Mouse (Mus musculus) left cerebral cortex, adult 8-10 months (tissue): Measurements from ENCODE around the gene Txn2. TPM values are rescaled to one million over a fixed set of nuclear protein-coding genes. Genes with fewer than 3 reads are reported as not detected.

Source experiments
- DNase-seq, 2 experiments: peaks; one replicate each; pipeline ENCODE4 v3.0.0; 2022; ENCODE audit warnings: low spot score in 2 of 2
- total RNA-seq, 4 experiments: library from RNA; stranded (reverse); gene quantifications; 2 replicates each; pipeline ENCODE4 v1.2.4; 2022

Gene Txn2
- 100 to 1,000 TPM; 126 to 139 (median 131) TPM for total RNA-seq

DNA sequence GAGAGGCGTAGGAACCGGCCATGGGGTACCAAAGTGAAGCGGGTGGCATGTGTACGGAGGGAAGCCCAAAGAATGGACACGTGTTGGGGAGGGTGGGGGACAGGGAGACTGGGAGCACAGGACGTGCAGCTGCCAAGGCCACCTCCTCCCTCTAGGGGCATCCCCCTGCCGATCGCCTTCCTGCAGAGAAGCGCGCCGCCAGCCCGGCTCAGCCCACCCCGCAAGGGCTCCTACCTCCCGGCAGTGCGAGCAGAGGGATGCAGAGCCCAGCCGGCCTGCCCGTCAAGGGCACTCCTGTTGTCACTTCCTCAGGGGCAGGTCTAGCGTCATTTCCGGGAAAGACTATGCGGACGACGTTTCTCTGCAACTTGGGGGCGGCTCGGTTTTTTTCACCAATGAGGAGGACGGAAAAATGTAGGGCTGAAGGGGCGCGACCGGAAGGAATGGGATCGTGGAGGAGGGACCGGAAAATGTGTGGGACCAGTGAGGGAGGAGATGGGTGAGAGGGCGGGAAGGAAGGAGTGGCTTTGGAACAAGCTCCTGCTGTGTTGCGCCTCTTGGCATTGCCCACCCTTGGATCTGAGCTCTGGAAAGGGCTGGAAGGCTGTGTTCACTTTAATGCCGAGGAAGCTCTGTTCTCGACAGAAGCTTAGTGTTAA, at the start of gene Txn2:
TSS of gene Txn2 (minus strand) at position 334 of the 659 bp plus-strand sequence.
- DNase-seq, result peak; percentile 90 to 98

DNA sequence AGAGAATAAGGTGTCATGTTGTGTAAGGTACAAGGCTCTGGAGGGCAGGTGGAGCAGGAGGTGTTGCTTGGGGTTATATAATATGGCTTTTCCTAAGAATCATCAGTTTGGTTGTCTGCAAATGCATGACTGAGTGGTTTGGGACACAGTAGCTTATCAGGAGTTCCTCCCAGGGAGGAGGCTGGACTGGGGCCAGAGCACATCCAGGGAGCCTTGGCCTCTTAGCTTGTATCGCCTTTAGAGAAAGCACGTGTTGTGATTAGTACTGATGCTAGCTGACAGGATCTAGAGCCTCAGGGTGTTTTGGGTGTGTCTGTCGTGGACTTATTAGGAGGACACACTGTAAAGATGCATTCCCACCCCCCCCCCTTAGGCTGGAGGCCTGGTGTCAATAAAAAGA, 48.9 kb upstream of the Txn2 start:
- no peak for DNase-seq

DNA sequence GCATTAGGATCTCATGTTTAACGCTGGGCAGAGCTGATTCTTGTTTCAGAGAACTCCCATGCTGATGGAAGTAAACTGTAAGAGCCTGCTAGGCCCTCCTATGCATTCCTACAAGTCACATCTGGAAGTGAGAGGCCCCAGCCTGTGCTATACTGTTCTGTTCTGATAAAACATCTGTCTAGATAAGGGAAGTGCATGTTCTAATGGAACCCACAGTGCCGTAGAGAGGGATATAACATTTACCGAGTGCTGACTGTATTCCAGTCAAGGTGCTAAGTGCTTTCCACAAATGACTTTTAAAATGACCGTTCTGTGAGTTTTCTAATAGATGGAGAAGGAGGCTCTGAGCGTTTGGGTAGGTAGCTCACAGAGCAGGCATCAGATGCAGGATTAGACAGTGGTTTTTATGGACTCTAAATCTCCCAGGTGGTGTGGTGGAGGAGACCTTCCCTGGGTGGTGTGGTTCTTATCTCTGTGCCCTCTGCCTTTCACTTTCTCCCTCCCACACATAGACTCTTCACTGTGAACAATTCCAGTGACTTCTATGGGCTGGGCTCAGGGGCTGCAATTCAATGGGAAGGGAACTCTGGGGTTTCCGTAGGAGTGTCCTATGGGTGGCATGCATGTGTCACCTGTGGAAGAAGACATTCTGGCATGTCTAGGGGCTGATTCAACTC, 45.5 kb upstream of the Txn2 start:
- DNase-seq, result no peak

DNA sequence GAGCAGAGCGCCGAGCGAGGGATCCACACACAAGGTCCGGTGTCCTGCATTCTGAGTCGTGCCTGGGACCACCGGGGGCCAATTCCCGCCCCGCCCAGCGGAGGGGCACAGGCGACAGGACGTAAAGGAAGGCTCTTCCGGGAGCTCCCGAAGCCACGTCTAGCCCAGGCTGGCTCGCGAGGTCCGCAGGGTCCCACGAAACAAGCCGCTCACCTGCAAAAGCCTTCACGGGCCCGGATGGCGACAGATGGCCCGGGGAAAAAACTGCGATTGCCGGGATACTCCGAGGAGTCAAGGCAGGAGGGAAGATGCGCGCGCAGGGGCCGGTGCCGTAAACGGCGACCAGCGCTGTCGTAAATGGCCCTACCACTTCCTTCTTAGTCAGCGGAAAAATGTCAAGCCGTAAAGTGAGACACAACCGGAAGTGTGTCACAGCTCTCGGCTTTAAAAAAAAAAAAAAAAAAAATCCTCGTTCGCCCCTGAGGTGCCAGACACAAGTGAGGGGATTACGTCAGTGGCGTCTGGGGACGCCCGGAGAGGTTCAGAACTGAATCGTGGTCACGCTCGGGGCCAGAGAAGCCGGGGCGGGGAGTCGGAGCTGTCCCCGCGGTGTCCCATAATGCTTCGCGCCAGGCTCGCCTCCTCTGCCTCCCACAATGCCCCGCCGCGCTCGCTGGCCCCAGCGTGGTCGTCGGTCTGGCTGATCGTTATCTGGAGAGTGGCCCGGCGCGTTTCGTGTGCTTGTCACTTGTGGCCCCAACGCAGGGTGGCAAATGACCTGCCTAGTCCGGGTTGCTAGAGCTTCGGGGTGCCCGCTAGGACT, 41.9 kb upstream of the Txn2 start, which contains the start of gene Eif3d:
TSS of gene Eif3d (minus strand) at position 344 of the 823 bp plus-strand sequence.
- DNase-seq, result peak; percentile 97 to 100

DNA sequence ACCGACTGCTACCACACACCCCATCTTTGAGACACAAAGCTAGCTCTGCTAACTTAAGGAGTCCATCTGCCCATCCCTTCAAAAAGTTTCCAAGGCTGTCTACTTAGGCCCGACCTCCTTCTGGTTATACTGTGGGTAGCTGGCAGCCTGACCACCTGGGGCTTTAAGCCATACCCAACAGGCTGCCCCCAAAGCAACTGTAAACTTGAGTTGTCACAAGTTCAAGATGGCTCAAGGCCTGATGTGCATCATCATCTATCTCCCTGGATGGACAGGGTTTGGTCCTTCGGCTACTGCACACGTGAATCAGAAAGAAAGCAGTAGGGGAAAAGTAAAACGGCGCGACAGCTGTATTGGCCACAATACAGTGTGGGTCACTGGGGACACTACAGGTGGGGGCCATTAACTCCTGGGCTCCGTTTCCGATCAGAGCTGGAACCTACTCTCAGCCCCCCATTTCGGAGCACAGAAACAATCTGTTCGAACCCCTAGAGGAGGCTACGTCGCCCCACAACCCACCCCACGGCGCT, 41.2 kb upstream of the Txn2 start:
- no peak for DNase-seq

DNA sequence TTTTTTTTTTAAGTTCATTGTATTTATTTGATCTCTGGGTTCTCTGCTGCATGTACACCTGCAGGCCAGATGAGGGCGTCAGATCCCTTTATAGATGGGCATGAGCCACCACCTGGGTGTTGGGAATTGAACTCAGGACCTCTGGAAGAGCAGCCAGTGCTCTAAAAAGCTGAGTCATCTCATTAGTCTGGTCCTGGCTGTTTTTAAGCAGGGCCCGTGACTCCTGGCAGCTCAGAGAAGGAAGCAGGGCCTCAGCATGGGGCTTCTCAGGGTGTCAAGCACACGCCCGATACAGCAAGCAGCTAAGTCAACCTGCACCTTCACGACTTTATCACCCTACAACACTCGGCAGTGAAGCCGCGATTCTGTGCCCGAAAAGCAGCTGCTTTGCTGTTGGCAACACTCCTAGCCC, 36.3 kb upstream of the Txn2 start:
- no peak for DNase-seq

DNA sequence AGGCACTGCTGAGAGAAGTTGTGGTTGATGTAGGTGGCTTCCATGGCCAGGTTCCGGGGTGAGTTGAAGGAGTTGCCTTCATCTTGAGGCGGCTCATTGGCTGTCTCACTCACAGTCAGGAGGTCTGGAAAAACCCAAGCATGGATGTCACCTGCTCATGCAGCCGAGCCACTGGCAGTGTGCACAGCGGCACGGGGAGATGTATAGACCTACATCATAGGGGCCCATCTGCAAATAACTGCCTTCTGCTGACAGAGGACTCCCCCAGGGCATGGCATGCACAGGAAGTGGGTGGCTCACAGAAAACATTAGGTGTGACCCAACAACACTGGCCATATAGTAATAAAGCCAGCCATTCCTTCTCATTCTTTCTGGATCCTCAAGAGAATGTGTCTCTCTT, 33.6 kb upstream of the Txn2 start:
- DNase-seq, result no peak

DNA sequence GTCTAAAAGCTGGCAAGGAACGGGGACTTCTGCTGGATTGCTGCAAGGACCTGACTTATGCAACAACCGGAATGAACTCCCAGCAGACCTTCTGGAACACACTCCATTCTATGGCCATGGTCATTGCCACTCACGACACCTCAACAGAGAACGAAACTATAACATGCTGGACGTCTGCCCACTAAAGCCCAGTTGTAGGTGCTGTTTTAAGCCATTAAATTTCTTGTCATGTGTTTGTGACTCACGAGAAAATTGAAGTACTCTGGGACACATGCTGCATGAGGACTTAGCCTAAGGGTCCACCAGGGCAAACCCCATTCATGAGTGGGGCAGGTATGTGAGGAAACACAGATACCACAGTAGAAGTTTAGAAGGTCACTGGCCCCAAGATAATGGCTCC, 31.9 kb upstream of the Txn2 start:
- no peak for DNase-seq

DNA sequence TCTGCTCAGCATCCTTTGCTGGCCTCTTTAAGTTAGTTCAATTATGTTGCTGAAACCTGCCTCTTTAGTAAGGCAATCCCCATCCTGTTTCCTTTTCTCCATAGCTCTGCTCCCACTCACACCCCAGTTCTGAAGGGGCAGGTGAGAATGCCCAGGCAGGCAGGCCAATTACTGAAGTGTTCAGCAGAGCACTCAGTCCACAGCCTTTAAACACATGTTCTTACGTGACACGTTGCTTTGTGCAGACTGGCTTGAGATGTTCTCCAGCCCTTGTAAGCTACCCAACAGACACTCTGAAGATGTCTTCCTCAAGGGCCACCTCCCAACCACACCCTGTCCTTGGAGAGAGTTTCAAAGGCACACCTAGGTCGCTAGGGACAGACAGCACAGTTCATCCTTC, 29.3 kb upstream of the Txn2 start:
- DNase-seq, result no peak

DNA sequence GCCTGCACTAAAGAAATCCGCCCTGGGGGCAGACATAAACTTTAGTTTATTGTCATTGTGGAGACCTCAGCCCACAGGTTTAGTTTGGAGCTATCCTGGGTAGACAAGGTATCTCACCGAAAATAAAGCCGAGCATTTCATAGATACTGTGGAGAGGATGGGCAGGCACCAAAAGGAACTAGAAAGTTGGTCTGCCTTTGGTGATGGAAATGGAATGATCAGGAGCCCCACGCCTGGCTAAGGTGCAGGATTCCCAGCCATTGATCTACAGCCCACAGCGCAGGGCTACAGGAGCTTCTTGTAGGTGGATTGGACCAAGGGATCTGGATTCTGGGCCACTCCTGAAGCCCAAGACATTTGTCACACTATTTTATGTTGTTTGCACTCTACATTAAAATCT, 28.8 kb upstream of the Txn2 start:
- no peak for DNase-seq

DNA sequence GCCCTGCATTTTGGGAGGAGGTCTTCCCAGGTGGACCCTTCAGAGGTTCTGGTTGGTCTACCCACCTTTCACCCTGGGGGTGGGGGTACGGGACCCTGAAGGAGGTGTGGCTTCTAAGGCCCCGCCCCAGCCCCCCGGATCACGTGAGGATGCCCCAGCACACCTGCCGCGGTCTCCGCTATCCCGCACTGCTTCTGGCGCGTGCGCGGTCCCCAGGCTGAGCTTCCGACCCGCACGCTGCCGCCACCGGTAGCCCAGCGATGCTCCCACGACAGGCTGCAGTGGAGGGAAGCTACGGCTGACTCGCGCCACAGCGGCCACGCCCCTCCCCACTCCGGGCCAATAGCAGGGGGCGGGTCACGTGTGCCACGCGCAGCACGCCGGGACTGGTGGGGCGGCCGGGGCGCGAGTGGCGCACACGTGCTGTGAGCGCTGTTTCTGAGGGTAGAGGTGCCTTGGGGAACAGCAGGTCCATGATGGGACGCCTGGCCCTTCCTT, 27.6 kb upstream of the Txn2 start, which contains the start of gene Foxred2:
TSS of gene Foxred2 (minus strand) at position 319 of the 498 bp plus-strand sequence.
- peak; percentile 76 to 89 for DNase-seq

DNA sequence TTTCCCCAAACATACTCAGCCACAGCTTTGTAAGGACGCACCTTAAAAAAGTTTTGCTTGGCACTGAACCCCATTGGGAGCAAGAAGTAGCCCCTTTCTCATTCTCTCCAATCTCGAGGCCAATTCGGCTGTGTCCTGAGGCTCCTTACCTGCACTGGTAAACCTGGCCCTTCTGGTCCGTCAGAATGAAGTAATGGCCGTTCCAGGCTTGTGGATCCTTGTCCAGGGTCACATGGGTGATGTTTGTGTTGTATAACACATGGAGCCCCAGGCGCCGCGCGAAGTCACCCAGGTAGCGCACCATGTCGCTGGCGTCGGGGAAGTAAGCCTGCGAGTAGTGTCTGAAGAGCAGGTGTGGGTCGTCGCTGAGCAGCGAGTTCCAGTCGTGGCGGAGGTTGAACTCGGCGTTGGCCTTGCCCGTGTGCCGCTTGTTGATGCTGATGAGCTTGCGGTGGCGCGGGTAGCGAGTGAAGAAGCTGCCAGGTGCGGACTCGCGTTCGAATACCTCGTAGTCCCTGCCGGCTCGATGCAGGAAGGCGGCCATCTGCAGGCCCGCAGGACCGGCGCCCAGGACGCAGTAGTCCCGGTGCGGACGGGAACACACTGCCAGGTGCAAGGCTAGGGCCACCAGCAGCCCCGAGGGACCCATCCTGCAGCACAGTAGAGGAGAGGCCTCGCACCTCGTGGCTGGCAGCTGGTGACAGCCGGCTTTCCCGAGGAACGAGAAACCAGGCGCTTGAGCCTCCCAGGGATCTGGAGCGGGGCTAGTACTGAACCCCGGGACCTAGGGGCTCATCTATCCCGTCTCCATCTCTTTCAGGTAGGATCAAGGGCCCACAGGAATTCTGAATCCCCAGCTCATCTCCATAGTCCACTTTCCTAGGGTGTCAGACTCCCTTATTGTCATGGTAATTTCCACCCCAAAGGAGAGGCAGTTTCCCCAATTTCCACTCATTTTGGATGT, 26.9 kb upstream of the Txn2 start:
- DNase-seq, result no peak

DNA sequence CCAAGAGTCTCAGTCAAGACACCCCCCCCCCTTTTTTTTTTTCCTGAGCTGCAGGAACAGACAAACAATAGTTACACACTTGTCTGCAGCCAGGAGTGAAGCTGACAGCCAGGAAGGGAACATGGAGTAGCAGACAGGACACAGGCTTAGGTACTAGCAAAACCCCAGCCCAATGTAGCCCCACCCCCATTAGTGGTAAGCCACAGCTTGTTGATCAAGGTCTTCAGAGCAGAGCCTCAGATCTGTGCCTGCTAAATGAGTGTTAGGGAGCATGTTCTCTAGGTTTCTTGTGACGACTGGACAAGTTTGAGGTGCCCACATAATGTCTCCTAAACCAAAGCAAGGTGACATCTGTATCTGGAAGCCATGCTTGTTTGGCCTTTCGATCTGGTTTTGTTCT, 25.6 kb upstream of the Txn2 start:
- no peak for DNase-seq

DNA sequence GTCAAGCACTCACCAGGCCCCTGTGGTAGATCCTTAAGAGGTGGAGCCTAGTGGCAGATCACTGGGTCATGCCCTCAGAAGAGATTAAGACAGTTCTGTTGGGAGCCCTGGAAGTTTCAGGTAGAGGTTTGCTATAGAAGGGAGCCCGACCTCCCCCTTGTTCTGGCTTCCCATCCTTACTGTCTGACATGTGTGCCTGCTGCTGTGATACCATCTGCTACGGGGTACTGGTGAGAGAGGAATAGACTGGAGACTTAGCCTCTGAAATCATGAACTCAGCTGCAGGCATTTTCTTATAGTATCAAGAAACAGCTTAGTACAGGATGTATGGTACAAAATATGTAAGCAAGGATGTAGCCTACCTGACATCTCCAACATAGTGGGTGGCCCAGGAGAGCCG, 24.1 kb upstream of the Txn2 start:
- DNase-seq, result no peak

DNA sequence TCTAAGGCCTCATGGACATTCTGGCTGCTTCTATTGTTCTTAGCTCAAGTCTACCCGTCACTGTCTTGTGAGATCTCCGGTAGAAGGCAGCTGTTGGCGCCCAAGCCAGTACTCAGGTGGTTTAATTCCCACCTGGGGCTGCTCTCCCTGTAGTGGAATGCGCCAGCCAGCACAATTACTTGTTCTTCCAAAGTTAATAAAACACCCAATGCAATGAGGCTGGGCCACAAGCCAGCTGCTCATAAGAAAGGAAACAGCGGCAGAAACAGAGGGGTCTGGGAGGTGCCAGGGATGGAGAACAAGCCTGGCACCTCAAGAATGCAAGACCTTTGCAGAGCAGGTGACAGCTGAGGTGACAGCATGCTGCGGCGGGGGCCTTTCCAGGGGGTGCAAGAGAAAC, 20.3 kb upstream of the Txn2 start:
- no peak for DNase-seq

DNA sequence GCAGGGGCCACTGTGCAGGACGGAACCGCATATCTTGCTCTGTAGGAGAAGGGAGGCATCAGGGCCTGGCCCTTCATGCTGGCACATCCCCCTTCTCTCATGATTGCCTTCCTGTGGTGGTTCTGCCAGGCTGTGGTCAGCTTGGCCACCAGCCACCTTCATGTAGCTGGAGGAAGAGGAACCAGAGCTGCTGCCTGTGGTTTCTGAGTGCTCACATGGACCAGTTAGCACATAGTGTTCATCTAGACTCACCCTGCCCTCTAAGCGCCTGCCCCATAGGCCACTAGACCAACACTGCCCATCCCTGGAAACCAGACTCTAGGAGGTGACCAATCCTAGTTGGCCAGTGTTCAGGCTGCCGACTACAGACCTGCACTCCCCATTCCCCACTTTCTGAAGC, 16.9 kb upstream of the Txn2 start:
- no peak for DNase-seq

DNA sequence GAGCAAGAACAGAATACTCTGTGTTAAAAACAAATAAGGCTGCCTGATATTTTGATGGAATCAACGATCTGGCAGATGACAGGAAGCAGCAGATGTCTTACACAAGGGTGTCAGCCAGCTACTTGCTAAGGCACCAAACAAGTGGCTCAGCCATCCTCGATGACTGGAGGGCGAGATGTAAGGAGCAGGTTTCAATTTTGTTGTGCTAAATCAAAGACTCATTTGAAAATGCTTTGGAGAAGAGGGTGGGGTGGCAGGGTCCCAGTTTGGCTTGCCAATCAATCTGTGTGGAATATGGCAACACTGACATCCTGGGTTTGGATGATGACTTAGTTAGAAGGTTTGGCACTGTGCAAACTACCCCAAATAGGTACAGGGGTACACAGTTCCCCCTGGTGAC, 12.8 kb upstream of the Txn2 start:
- DNase-seq, result no peak

DNA sequence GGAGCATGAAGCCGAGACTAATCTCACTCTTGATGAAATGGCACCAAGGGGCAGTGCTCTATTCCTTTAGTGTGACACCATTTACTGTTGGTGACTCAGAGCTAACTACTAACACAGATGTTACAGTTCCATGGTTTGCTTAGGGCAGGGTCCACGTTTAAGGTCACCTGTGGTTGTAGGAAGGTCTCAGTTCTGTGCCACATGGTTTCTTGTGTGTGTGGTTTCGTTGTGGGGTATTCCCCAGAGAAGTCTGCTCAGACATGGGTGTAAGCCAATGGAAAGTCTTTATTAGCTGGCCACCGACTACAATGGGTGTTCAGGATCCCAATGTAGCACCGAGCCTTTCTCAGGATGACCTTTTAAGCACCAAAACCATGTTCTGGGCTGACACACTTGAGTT, 9.7 kb upstream of the Txn2 start:
- DNase-seq, result no peak

DNA sequence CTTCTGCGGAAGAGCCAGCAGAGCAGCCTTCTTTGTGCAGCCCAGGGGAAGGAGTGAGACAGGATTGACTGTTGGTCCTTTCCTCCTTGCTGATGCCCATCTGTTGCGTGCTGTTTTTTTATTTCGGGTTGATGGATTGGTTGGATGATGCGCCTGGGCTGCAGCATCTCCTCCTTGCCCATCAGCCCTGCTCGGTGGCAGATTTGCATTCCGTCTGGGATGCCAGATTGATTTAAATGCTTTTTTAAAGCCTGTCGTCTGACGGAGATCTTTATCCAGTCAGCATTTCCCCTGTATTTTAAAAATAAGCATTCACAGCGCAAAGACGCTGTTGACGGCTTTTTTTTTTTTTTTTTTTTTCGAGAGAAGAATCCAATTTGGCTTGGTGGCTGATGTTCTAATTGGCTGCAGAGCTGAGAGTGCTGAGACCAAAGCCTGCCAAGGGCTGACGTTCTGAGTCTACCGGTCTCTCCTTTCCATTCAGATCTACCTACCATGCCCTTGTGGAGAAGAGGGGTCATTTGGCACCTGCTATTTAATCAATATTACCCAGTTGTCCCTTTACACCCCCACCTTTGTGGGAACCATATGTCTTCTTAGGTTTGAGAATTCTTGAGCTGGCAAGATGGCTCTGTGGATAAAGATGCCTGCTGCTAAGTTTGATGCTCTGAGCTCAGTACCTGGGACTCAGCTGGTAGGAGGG, 7.0 kb upstream of the Txn2 start:
- DNase-seq, result no peak

DNA sequence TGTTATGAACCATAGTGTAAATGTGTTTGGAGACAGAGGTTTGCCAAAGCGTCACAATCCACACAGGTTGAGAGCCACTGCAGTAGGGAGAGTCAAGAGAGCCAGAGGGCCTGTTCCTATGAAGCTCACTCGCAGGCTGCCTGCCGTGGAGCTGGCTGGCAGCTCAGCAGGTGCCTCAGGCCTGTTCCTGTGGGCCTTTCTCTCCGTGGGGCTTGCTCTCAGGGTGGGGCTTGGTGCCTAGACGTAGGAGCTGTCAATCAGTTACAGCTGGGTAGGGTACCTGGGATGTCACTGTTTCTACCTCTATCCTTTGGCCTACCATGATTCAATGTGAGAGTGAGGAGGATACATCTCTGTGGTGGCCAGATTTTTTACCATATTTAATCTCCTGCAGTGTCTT, 6.2 kb upstream of the Txn2 start:
- DNase-seq, result no peak
